Mouse (Mus musculus): ENCODE measurements around the gene Rtl8a. TPM values are rescaled to one million over a fixed set of nuclear protein-coding genes. Genes with fewer than 3 reads are reported as not detected.
"Not testable (repeated sequence)": the region's sequence is repeated elsewhere in the genome, so short reads cannot be mapped to it uniquely, and the experiment has no call there.

Rtl8a gene
- polyA plus RNA-seq, 1 experiment from 2014 or later, result 52.0 TPM

DNA sequence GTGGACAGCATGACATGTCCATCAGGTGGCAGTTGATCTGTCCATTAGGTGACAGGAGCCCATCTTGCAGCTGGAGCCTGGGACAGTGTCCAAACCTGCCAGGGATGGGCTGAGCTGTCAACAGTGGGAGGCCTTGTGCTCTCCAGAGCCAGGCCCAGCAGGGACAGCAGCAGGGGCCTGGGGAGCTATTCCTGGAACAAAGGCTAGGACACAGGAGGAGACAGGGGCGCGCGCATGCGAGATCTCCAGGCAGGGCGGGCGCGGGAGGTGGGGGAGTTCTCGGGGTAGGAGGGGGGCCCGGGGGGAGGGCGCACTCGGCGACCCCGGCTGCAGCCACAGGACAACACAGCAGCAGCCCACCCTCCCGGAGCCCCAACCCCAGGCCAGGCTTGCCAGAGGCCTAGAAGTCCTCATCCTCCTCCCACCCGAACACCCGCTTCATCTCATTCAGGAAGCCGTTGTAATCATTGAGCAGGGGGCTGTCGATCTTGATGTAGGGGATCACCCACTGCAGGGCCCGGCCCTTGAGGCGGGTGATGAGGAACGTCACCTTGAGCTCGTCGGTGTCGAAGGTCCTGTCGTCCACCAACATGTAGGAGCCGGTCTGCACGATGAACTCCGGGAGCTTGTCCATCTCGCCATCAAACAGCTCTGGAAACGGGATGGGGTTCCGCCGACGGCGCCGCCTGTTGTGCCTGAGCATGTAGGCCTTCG lies 26.2 kb upstream of the Rtl8a start:
- WGBS, result no CpG with 5 or more reads among the region's 36 CpGs
- DNase-seq (ENCODE audit: low spot score); H3K9me3 ChIP-seq (ENCODE audit: control insufficient read depth, low read length); H3K4me1 ChIP-seq (ENCODE audit: control insufficient read depth, insufficient read depth, low read length); H3K9ac ChIP-seq (ENCODE audit: low read length); H3K4me2 ChIP-seq (ENCODE audit: low read depth, severe bottlenecking); H3K27me3 ChIP-seq (ENCODE audit: control insufficient read depth, insufficient read depth, low read length); H3K27ac ChIP-seq (replicated peaks; ENCODE audit: low read depth, low read length); H3K36me3 ChIP-seq (ENCODE audit: control insufficient read depth, insufficient read depth, low read length): not testable (repeated sequence)
- peak; percentile 65; the same call in 1 of the 2 replicates for ATAC-seq (ENCODE audit: insufficient number of reproducible peaks, low FRiP score, low TSS enrichment, low read depth)
- H3K4me3 ChIP-seq (ENCODE audit: low read depth, low read length), result peak overlapping the region; percentile 15; the same call in 1 of the 2 replicates

DNA sequence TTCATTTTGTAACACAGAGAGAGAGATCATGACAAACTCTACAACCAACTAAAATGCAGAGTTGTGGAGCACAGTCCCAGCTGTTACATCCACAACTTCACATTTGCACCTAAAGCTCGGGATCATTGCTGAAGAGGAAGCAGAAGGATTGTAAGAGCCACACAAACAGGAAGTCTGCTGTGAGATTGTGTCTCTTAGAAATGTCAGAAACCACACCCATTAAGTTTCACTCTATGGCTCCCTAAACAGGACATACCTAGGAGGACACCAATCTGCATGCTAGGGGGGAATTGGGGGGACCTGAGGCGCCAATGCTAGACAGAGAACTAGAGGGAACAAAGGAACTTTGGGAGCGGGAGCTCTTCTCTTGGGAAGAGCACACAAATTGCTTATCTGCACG lies 9.4 kb upstream of the Rtl8a start:
- H3K9ac ChIP-seq (ENCODE audit: low read length); H3K36me3 ChIP-seq (ENCODE audit: control insufficient read depth, insufficient read depth, low read length); DNase-seq (ENCODE audit: low spot score); H3K27me3 ChIP-seq (ENCODE audit: control insufficient read depth, insufficient read depth, low read length); ATAC-seq (ENCODE audit: insufficient number of reproducible peaks, low FRiP score, low TSS enrichment, low read depth); H3K4me2 ChIP-seq (ENCODE audit: low read depth, severe bottlenecking); H3K9me3 ChIP-seq (ENCODE audit: control insufficient read depth, low read length); H3K4me1 ChIP-seq (ENCODE audit: control insufficient read depth, insufficient read depth, low read length); H3K27ac ChIP-seq (replicated peaks; ENCODE audit: low read depth, low read length); H3K4me3 ChIP-seq (ENCODE audit: low read depth, low read length): not testable (repeated sequence)
- WGBS, result 69% methylated on average over 4 of the region's 4 CpGs

DNA sequence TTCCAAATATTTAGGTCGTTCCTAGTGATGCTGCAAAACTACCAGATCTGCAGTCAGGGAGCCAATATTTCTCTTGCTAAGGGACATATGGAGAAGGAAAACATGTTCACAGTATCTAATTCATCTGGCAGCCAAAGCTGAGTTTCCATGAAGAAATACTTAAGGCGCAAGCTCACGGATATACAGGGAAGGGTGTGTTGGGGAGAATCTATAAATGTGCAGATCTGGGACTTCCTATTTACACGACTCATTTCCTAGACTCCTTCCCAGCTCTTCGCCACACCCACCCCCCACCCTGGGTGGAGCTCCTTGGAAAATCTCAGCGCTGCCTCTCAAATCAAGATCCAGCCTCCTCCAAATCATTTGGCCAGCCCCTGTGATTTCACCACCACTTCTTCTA lies 2.4 kb upstream of the Rtl8a start:
- whole genome bisulfite sequencing, result 89% methylated on average over 6 of the region's 6 CpGs
- no peak for DNase-seq (ENCODE audit: low spot score)
- Histone ChIP-seq H3K36me3 (ENCODE audit: control insufficient read depth, insufficient read depth, low read length) (no peaks in the 10 kb centered on the region), H3K9me3 (ENCODE audit: control insufficient read depth, low read length) (no peaks in the 10 kb centered on the region), H3K4me2 (ENCODE audit: low read depth, severe bottlenecking) (no peak overlapping the region), H3K27me3 (ENCODE audit: control insufficient read depth, insufficient read depth, low read length) (no peaks in the 10 kb centered on the region), H3K4me1 (ENCODE audit: control insufficient read depth, insufficient read depth, low read length) (no peaks in the 10 kb centered on the region), H3K4me3 (ENCODE audit: low read depth, low read length) (no peak overlapping the region), H3K9ac (ENCODE audit: low read length) (no peak overlapping the region), H3K27ac (replicated peaks; ENCODE audit: low read depth, low read length) (no peak overlapping the region)
- no peak for ATAC-seq (ENCODE audit: insufficient number of reproducible peaks, low FRiP score, low TSS enrichment, low read depth)

- not testable (repeated sequence) for H3K4me2 ChIP-seq (ENCODE audit: low read depth, severe bottlenecking); H3K4me1 ChIP-seq (ENCODE audit: control insufficient read depth, insufficient read depth, low read length); DNase-seq (ENCODE audit: low spot score); H3K36me3 ChIP-seq (ENCODE audit: control insufficient read depth, insufficient read depth, low read length); H3K9me3 ChIP-seq (ENCODE audit: control insufficient read depth, low read length); H3K27me3 ChIP-seq (ENCODE audit: control insufficient read depth, insufficient read depth, low read length); H3K27ac ChIP-seq (replicated peaks; ENCODE audit: low read depth, low read length); H3K4me3 ChIP-seq (ENCODE audit: low read depth, low read length); H3K9ac ChIP-seq (ENCODE audit: low read length)
- 76% methylated on average over 3 of the region's 4 CpGs for WGBS
- peak; percentile 13; the same call in 1 of the 2 replicates for ATAC-seq (ENCODE audit: insufficient number of reproducible peaks, low FRiP score, low TSS enrichment, low read depth)
Observed at GRCm38 (mm10) chrX:53642604-53642979, 890 bp downstream of the Rtl8a start.

GRCm38 (mm10) chrX:53638107-53638506 lies 5.4 kb downstream of the Rtl8a start:
- H3K4me3 ChIP-seq (ENCODE audit: low read depth, low read length); H3K4me2 ChIP-seq (ENCODE audit: low read depth, severe bottlenecking); H3K27me3 ChIP-seq (ENCODE audit: control insufficient read depth, insufficient read depth, low read length); H3K36me3 ChIP-seq (ENCODE audit: control insufficient read depth, insufficient read depth, low read length); H3K27ac ChIP-seq (replicated peaks; ENCODE audit: low read depth, low read length); H3K9ac ChIP-seq (ENCODE audit: low read length); DNase-seq (ENCODE audit: low spot score); ATAC-seq (ENCODE audit: insufficient number of reproducible peaks, low FRiP score, low TSS enrichment, low read depth); H3K4me1 ChIP-seq (ENCODE audit: control insufficient read depth, insufficient read depth, low read length); H3K9me3 ChIP-seq (ENCODE audit: control insufficient read depth, low read length): not testable (repeated sequence)
- WGBS, result 59% methylated on average over 3 of the region's 3 CpGs

- not testable (repeated sequence) for H3K27me3 ChIP-seq (ENCODE audit: control insufficient read depth, insufficient read depth, low read length); H3K4me3 ChIP-seq (ENCODE audit: low read depth, low read length); H3K36me3 ChIP-seq (ENCODE audit: control insufficient read depth, insufficient read depth, low read length); H3K9me3 ChIP-seq (ENCODE audit: control insufficient read depth, low read length); H3K9ac ChIP-seq (ENCODE audit: low read length); H3K4me1 ChIP-seq (ENCODE audit: control insufficient read depth, insufficient read depth, low read length); H3K27ac ChIP-seq (replicated peaks; ENCODE audit: low read depth, low read length); H3K4me2 ChIP-seq (ENCODE audit: low read depth, severe bottlenecking); DNase-seq (ENCODE audit: low spot score); ATAC-seq (ENCODE audit: insufficient number of reproducible peaks, low FRiP score, low TSS enrichment, low read depth)
Observed at GRCm38 (mm10) chrX:53611395-53611794, 32.1 kb downstream of the Rtl8a start.

DNA sequence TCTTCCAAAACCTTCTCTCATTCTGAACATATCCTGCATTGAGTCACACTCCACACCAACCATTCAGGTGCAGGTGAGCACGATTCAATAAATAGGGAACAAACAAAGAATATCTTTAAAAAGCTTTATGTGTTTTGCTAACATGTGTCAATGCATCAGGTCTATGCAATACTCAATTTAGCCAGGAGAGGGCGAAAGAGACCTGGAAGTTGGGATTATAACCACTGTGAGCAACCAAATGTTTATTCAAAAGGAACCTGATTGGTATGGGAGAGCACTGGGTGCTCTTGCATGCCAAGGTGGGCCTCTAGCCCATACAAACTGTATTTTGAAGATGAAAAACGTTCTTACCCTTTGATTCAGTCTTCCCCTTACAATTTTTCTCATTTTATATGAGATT lies 32.9 kb downstream of the Rtl8a start:
- ATAC-seq (ENCODE audit: insufficient number of reproducible peaks, low FRiP score, low TSS enrichment, low read depth) (no peak), DNase-seq (ENCODE audit: low spot score) (peak; percentile 69)
- H3K4me3 ChIP-seq (ENCODE audit: low read depth, low read length), result no peak overlapping the region
- whole genome bisulfite sequencing, result 6% methylated on average over 3 of the region's 3 CpGs
- no peaks in the 10 kb centered on the region for H3K9me3 ChIP-seq (ENCODE audit: control insufficient read depth, low read length)
- no peak overlapping the region for H3K9ac ChIP-seq (ENCODE audit: low read length)
- no peak overlapping the region for H3K4me2 ChIP-seq (ENCODE audit: low read depth, severe bottlenecking)
- no peaks in the 10 kb centered on the region for H3K4me1 ChIP-seq (ENCODE audit: control insufficient read depth, insufficient read depth, low read length)
- no peaks in the 10 kb centered on the region for H3K36me3 ChIP-seq (ENCODE audit: control insufficient read depth, insufficient read depth, low read length)
- H3K27me3 ChIP-seq (ENCODE audit: control insufficient read depth, insufficient read depth, low read length), result no peaks in the 10 kb centered on the region
- no peak overlapping the region for H3K27ac ChIP-seq (replicated peaks; ENCODE audit: low read depth, low read length)

- WGBS, result 100% methylated on average over 1 of the region's 4 CpGs
- not testable (repeated sequence) for H3K27ac ChIP-seq (replicated peaks; ENCODE audit: low read depth, low read length); H3K4me1 ChIP-seq (ENCODE audit: control insufficient read depth, insufficient read depth, low read length); H3K27me3 ChIP-seq (ENCODE audit: control insufficient read depth, insufficient read depth, low read length); H3K36me3 ChIP-seq (ENCODE audit: control insufficient read depth, insufficient read depth, low read length); DNase-seq (ENCODE audit: low spot score); H3K9me3 ChIP-seq (ENCODE audit: control insufficient read depth, low read length); ATAC-seq (ENCODE audit: insufficient number of reproducible peaks, low FRiP score, low TSS enrichment, low read depth)
- Histone ChIP-seq H3K4me3 (ENCODE audit: low read depth, low read length) (peak within 1 kb of the TSS; percentile 28), H3K9ac (ENCODE audit: low read length) (peak within 1 kb of the TSS; percentile 22; the same call in 1 of the 2 replicates), H3K4me2 (ENCODE audit: low read depth, severe bottlenecking) (peak within 1 kb of the TSS; percentile 43)
Observed at GRCm38 (mm10) chrX:53608879-53609278, 34.6 kb downstream of the Rtl8a start, which contains the start of gene Gm14597. Gene Gm14597, minus strand, starts transcription at chrX:53608979.
